Mouse (Mus musculus): Measurements from ENCODE around the gene Gga3. TPM values are rescaled to one million over a fixed set of nuclear protein-coding genes. Genes with fewer than 3 reads are reported as not detected.

Gene Gga3
- polyA plus RNA-seq, 1 experiment = 69.3 TPM

- Histone ChIP-seq H3K9me3 (replicated peaks; ENCODE audit: control insufficient read depth, insufficient read depth, low read length, poor library complexity, severe bottlenecking) (no peaks in the 10 kb centered on the region), H3K36me3 (ENCODE audit: control insufficient read depth, insufficient read depth, low read length, poor library complexity, severe bottlenecking) (no peaks in the 10 kb centered on the region), H3K4me3 (ENCODE audit: low read depth, low read length) (peak overlapping the region; percentile 97), H3K27me3 (ENCODE audit: control insufficient read depth, insufficient read depth, low read length, poor library complexity, severe bottlenecking) (no peaks in the 10 kb centered on the region), H3K4me1 (ENCODE audit: control insufficient read depth, insufficient read depth, low read length) (peaks cover 2% of the 10 kb centered on the region), H3K9ac (ENCODE audit: low read depth, poor library complexity, severe bottlenecking) (peak overlapping the region; percentile 63), H3K27ac (ENCODE audit: insufficient read depth, low read length) (peak overlapping the region; percentile 48; the same call in 1 of the 2 replicates)
- TF ChIP-seq POLR2A (IDR thresholded peaks at IDR 0.05; ENCODE audit: insufficient read depth, low read length) (no peak), CTCF (IDR thresholded peaks at IDR 0.05; ENCODE audit: low read depth, low read length) (no peak), EP300 (IDR thresholded peaks at IDR 0.05; ENCODE audit: insufficient read depth, low read depth, low read length) (no peak)
Observed at GRCm38 (mm10) chr11:115628465-115629101, 24.7 kb upstream of the Gga3 start.

- Histone ChIP-seq H3K4me1 (ENCODE audit: control insufficient read depth, insufficient read depth, low read length) (no peaks in the 10 kb centered on the region), H3K4me3 (ENCODE audit: low read depth, low read length) (peak within 1 kb of the TSS; percentile 97), H3K36me3 (ENCODE audit: control insufficient read depth, insufficient read depth, low read length, poor library complexity, severe bottlenecking) (peaks cover under 1% of the 10 kb centered on the region; the same call in 1 of the 2 replicates), H3K9me3 (replicated peaks; ENCODE audit: control insufficient read depth, insufficient read depth, low read length, poor library complexity, severe bottlenecking) (no peaks in the 10 kb centered on the region), H3K27me3 (ENCODE audit: control insufficient read depth, insufficient read depth, low read length, poor library complexity, severe bottlenecking) (no peaks in the 10 kb centered on the region), H3K9ac (ENCODE audit: low read depth, poor library complexity, severe bottlenecking) (peak within 1 kb of the TSS; percentile 66), H3K27ac (ENCODE audit: insufficient read depth, low read length) (peak within 1 kb of the TSS; percentile 48; the same call in 1 of the 2 replicates)
- TF ChIP-seq EP300 (IDR thresholded peaks at IDR 0.05; ENCODE audit: insufficient read depth, low read depth, low read length) (peak; percentile 6; the same call in 1 of the 2 replicates), POLR2A (IDR thresholded peaks at IDR 0.05; ENCODE audit: insufficient read depth, low read length) (peak; percentile 89), CTCF (IDR thresholded peaks at IDR 0.05; ENCODE audit: low read depth, low read length) (no peak)
Observed at GRCm38 (mm10) chr11:115627705-115628464, 24.0 kb upstream of the Gga3 start, which contains the start of gene Slc25a19. Slc25a19 (minus strand) TSS chr11:115628295.

- no peaks in the 10 kb centered on the region for H3K4me1 ChIP-seq (ENCODE audit: control insufficient read depth, insufficient read depth, low read length)
- H3K36me3 ChIP-seq (ENCODE audit: control insufficient read depth, insufficient read depth, low read length, poor library complexity, severe bottlenecking) = peaks cover 9% of the 10 kb centered on the region
- H3K9me3 ChIP-seq (replicated peaks; ENCODE audit: control insufficient read depth, insufficient read depth, low read length, poor library complexity, severe bottlenecking) = no peaks in the 10 kb centered on the region
- peak overlapping the region; percentile 96 for H3K4me3 ChIP-seq (ENCODE audit: low read depth, low read length)
- TF ChIP-seq CTCF (IDR thresholded peaks at IDR 0.05; ENCODE audit: low read depth, low read length) (no peak), POLR2A (IDR thresholded peaks at IDR 0.05; ENCODE audit: insufficient read depth, low read length) (no peak), EP300 (IDR thresholded peaks at IDR 0.05; ENCODE audit: insufficient read depth, low read depth, low read length) (no peak)
- H3K9ac ChIP-seq (ENCODE audit: low read depth, poor library complexity, severe bottlenecking) = peak overlapping the region; percentile 66
- H3K27ac ChIP-seq (ENCODE audit: insufficient read depth, low read length) = no peak overlapping the region
- H3K27me3 ChIP-seq (ENCODE audit: control insufficient read depth, insufficient read depth, low read length, poor library complexity, severe bottlenecking) = no peaks in the 10 kb centered on the region
Observed at GRCm38 (mm10) chr11:115626824-115627616, 23.2 kb upstream of the Gga3 start.

- H3K27me3 ChIP-seq (ENCODE audit: control insufficient read depth, insufficient read depth, low read length, poor library complexity, severe bottlenecking) = no peaks in the 10 kb centered on the region
- no peak overlapping the region for H3K9ac ChIP-seq (ENCODE audit: low read depth, poor library complexity, severe bottlenecking)
- peaks cover 9% of the 10 kb centered on the region for H3K36me3 ChIP-seq (ENCODE audit: control insufficient read depth, insufficient read depth, low read length, poor library complexity, severe bottlenecking)
- H3K4me1 ChIP-seq (ENCODE audit: control insufficient read depth, insufficient read depth, low read length) = no peaks in the 10 kb centered on the region
- no peak overlapping the region for H3K27ac ChIP-seq (ENCODE audit: insufficient read depth, low read length)
- TF ChIP-seq CTCF (IDR thresholded peaks at IDR 0.05; ENCODE audit: low read depth, low read length) = no peak
- no peak for TF ChIP-seq POLR2A (IDR thresholded peaks at IDR 0.05; ENCODE audit: insufficient read depth, low read length)
- TF ChIP-seq EP300 (IDR thresholded peaks at IDR 0.05; ENCODE audit: insufficient read depth, low read depth, low read length) = no peak
- H3K4me3 ChIP-seq (ENCODE audit: low read depth, low read length) = no peak overlapping the region
- H3K9me3 ChIP-seq (replicated peaks; ENCODE audit: control insufficient read depth, insufficient read depth, low read length, poor library complexity, severe bottlenecking) = no peaks in the 10 kb centered on the region
Observed at GRCm38 (mm10) chr11:115625877-115626276, 22.0 kb upstream of the Gga3 start.

GRCm38 (mm10) chr11:115623487-115624070 is 19.7 kb upstream of the Gga3 start:
- Histone ChIP-seq H3K4me1 (ENCODE audit: control insufficient read depth, insufficient read depth, low read length) (no peaks in the 10 kb centered on the region), H3K27me3 (ENCODE audit: control insufficient read depth, insufficient read depth, low read length, poor library complexity, severe bottlenecking) (no peaks in the 10 kb centered on the region), H3K4me3 (ENCODE audit: low read depth, low read length) (no peak overlapping the region), H3K36me3 (ENCODE audit: control insufficient read depth, insufficient read depth, low read length, poor library complexity, severe bottlenecking) (peaks cover 9% of the 10 kb centered on the region), H3K9me3 (replicated peaks; ENCODE audit: control insufficient read depth, insufficient read depth, low read length, poor library complexity, severe bottlenecking) (no peaks in the 10 kb centered on the region), H3K27ac (ENCODE audit: insufficient read depth, low read length) (no peak overlapping the region), H3K9ac (ENCODE audit: low read depth, poor library complexity, severe bottlenecking) (no peak overlapping the region)
- TF ChIP-seq CTCF (IDR thresholded peaks at IDR 0.05; ENCODE audit: low read depth, low read length) (no peak), EP300 (IDR thresholded peaks at IDR 0.05; ENCODE audit: insufficient read depth, low read depth, low read length) (no peak), POLR2A (IDR thresholded peaks at IDR 0.05; ENCODE audit: insufficient read depth, low read length) (no peak)

Measured in ES-Bruce4 (cell line).